Mouse (Mus musculus) kidney, embryonic 16.5 days (tissue): ENCODE measurements around the gene D17H6S53E. TPM values are rescaled to one million over a fixed set of nuclear protein-coding genes. Genes with fewer than 3 reads are reported as not detected.
"Not testable (repeated sequence)": the region's sequence is repeated elsewhere in the genome, so short reads cannot be mapped to it uniquely, and the experiment has no call there.

Experiments
- ATAC-seq: fragments of 200-750 bp; cut with Nextera tagmentation; 2 replicates; pipeline ENCODE4 v1.8.0; 2017; ENCODE audit warnings: moderate TSS enrichment; ENCODE audit not compliant: low FRiP score, low TSS enrichment
- H3K27ac ChIP-seq: fragments of 300-500 bp; sonication (generic); 2 replicates; pipeline ENCODE4 v1.5.1; 2014; ENCODE audit warnings: low read length
- H3K27me3 ChIP-seq: fragments of 300-500 bp; sonication (generic); 2 replicates; pipeline ENCODE4 v1.6.1; 2014; ENCODE audit warnings: low read length, control low read depth, mixed read lengths; ENCODE audit not compliant: insufficient read depth
- H3K36me3 ChIP-seq: fragments of 300-500 bp; sonication (generic); 2 replicates; pipeline ENCODE4 v1.6.1; 2014; ENCODE audit warnings: low read length, control low read depth, mixed read lengths; ENCODE audit not compliant: insufficient read depth
- H3K4me1 ChIP-seq: fragments of 300-500 bp; sonication (generic); 2 replicates; pipeline ENCODE4 v1.6.1; 2014; ENCODE audit warnings: low read length, control low read depth, mixed read lengths; ENCODE audit not compliant: insufficient read depth
- H3K4me2 ChIP-seq: fragments of 300-500 bp; sonication (generic); replicated peaks from 2 replicates; pipeline ENCODE4 v1.6.1; 2014; ENCODE audit warnings: low read depth, low read length
- H3K4me3 ChIP-seq: fragments of 300-500 bp; sonication (generic); 2 replicates; pipeline ENCODE4 v1.5.1; 2014; ENCODE audit warnings: mild to moderate bottlenecking, low read length
- H3K9ac ChIP-seq: fragments of 300-500 bp; sonication (generic); replicated peaks from 2 replicates; pipeline ENCODE4 v1.6.1; 2014; ENCODE audit warnings: low read length
- H3K9me3 ChIP-seq: fragments of 300-500 bp; sonication (generic); 2 replicates; pipeline ENCODE4 v1.6.1; 2016; ENCODE audit warnings: low read length, control low read depth
- WGBS: fragments of 180-500 bp; shearing (Covaris S2); extraction: QIAGEN DNeasy Blood & Tissue Kit; methylation state at CpG from one replicate; pipeline ENCODE4 v1.1.7; 2014; 5-methylcytosine and 5-hydroxymethylcytosine counted together
- polyA plus RNA-seq: library from polyadenylated mRNA; unstranded; fragments of >200 nt; fragmentation: Nextera tagmentation; extraction: Ambion mirVana; gene quantifications from 2 replicates; pipeline ENCODE4 v1.2.1, GENCODE M21; 2015

The D17H6S53E gene
- polyA plus RNA-seq, 1 experiment from 2014 or later = 8.5 TPM

- H3K4me3 ChIP-seq = no peak overlapping the region
- 69% methylated on average over 9 of the region's 9 CpGs for WGBS
- no peaks in the 10 kb centered on the region for H3K4me1 ChIP-seq
- H3K4me2 ChIP-seq = no peak overlapping the region
- no peak overlapping the region for H3K27ac ChIP-seq
- ATAC-seq = no peak
- no peaks in the 10 kb centered on the region for H3K27me3 ChIP-seq
- no peak overlapping the region for H3K9ac ChIP-seq
- H3K9me3 ChIP-seq = no peaks in the 10 kb centered on the region
- peaks cover 24% of the 10 kb centered on the region for H3K36me3 ChIP-seq
These were observed 14.4 kb upstream of the D17H6S53E start for GRCm38 (mm10) chr17:35111774-35112173.

GRCm38 (mm10) chr17:35115046-35116019 lies 10.8 kb upstream of the D17H6S53E start, which contains the start of gene Ly6g5b:
Ly6g5b (minus strand) TSS chr17:35115428.
- H3K9me3 ChIP-seq = no peaks in the 10 kb centered on the region
- no peaks in the 10 kb centered on the region for H3K27me3 ChIP-seq
- ATAC-seq = no peak
- H3K27ac ChIP-seq = no peak within 1 kb of the TSS
- WGBS = 81% methylated on average over 8 of the region's 8 CpGs
- H3K9ac ChIP-seq = no peak within 1 kb of the TSS
- no peak within 1 kb of the TSS for H3K4me2 ChIP-seq
- peaks cover 8% of the 10 kb centered on the region for H3K4me1 ChIP-seq
- no peak within 1 kb of the TSS for H3K4me3 ChIP-seq
- H3K36me3 ChIP-seq = peaks cover 47% of the 10 kb centered on the region

GRCm38 (mm10) chr17:35120745-35121142 lies 5.4 kb upstream of the D17H6S53E start:
- peaks cover 24% of the 10 kb centered on the region for H3K4me1 ChIP-seq
- no peaks in the 10 kb centered on the region for H3K27me3 ChIP-seq
- ATAC-seq = peak; percentile 16
- H3K36me3 ChIP-seq = peaks cover 44% of the 10 kb centered on the region
- H3K9ac ChIP-seq = peak overlapping the region; percentile 97
- peak overlapping the region; percentile 90 for H3K4me2 ChIP-seq
- peak overlapping the region; percentile 96 for H3K4me3 ChIP-seq
- whole genome bisulfite sequencing = under 1% methylated on average over 33 of the region's 33 CpGs
- peak overlapping the region; percentile 81 for H3K27ac ChIP-seq
- no peaks in the 10 kb centered on the region for H3K9me3 ChIP-seq

GRCm38 (mm10) chr17:35121143-35121799 lies 4.9 kb upstream of the D17H6S53E start, which contains the start of gene Gpank1:
Gpank1 (plus strand) TSS chr17:35121455.
- Histone ChIP-seq H3K27ac (peak within 1 kb of the TSS; percentile 85), H3K9ac (peak within 1 kb of the TSS; percentile 97), H3K4me3 (peak within 1 kb of the TSS; percentile 96), H3K4me2 (peak within 1 kb of the TSS; percentile 90), H3K4me1 (peaks cover 26% of the 10 kb centered on the region), H3K9me3 (no peaks in the 10 kb centered on the region), H3K27me3 (no peaks in the 10 kb centered on the region), H3K36me3 (peaks cover 39% of the 10 kb centered on the region)
- peak; percentile 97 for ATAC-seq
- under 1% methylated on average over 50 of the region's 50 CpGs for WGBS

- Histone ChIP-seq H3K36me3 (peaks cover 35% of the 10 kb centered on the region), H3K9me3 (no peaks in the 10 kb centered on the region), H3K9ac (peak within 1 kb of the TSS; percentile 97), H3K4me2 (peak within 1 kb of the TSS; percentile 90), H3K4me1 (peaks cover 30% of the 10 kb centered on the region), H3K4me3 (peak within 1 kb of the TSS; percentile 96), H3K27me3 (no peaks in the 10 kb centered on the region), H3K27ac (peak within 1 kb of the TSS; percentile 85)
- ATAC-seq = no peak; the same call in 1 of the 2 replicates
- 0% methylated on average over 19 of the region's 19 CpGs for WGBS
These were observed 4.3 kb upstream of the D17H6S53E start, which contains the start of gene Csnk2b for GRCm38 (mm10) chr17:35121871-35122303. Csnk2b (minus strand) TSS chr17:35122053.

GRCm38 (mm10) chr17:35123287-35123686 lies 2.9 kb upstream of the D17H6S53E start:
- H3K27ac ChIP-seq, H3K9me3 ChIP-seq, H3K4me3 ChIP-seq, H3K27me3 ChIP-seq, ATAC-seq, H3K9ac ChIP-seq, H3K4me2 ChIP-seq: not testable (repeated sequence)
- 88% methylated on average over 9 of the region's 9 CpGs for WGBS
- Histone ChIP-seq H3K36me3 (peaks cover 25% of the 10 kb centered on the region), H3K4me1 (peaks cover 40% of the 10 kb centered on the region)

GRCm38 (mm10) chr17:35124261-35124896 lies 1.8 kb upstream of the D17H6S53E start:
- H3K9me3 ChIP-seq, H3K27me3 ChIP-seq, H3K27ac ChIP-seq, H3K4me2 ChIP-seq, ATAC-seq, H3K9ac ChIP-seq, H3K4me3 ChIP-seq: not testable (repeated sequence)
- H3K4me1 ChIP-seq = peaks cover 48% of the 10 kb centered on the region
- H3K36me3 ChIP-seq = peaks cover 17% of the 10 kb centered on the region; the same call in 1 of the 2 replicates
- 92% methylated on average over 12 of the region's 12 CpGs for WGBS

- no peaks in the 10 kb centered on the region for H3K9me3 ChIP-seq
- no peaks in the 10 kb centered on the region for H3K27me3 ChIP-seq
- H3K4me1 ChIP-seq = peaks cover 42% of the 10 kb centered on the region
- ATAC-seq = no peak
- H3K4me3 ChIP-seq = no peak overlapping the region
- 87% methylated on average over 1 of the region's 1 CpGs for whole genome bisulfite sequencing
- peak overlapping the region; percentile 76; the same call in 1 of the 2 replicates for H3K9ac ChIP-seq
- H3K4me2 ChIP-seq = peak overlapping the region; percentile 70; the same call in 1 of the 2 replicates
- H3K27ac ChIP-seq = no peak overlapping the region
- H3K36me3 ChIP-seq = peaks cover 12% of the 10 kb centered on the region; the same call in 1 of the 2 replicates
These were observed 1.1 kb upstream of the D17H6S53E start for GRCm38 (mm10) chr17:35125081-35125480.

GRCm38 (mm10) chr17:35125578-35125977 lies 595 bp upstream of the D17H6S53E start:
- H3K4me3 ChIP-seq = peak overlapping the region; percentile 60
- peaks cover 12% of the 10 kb centered on the region; the same call in 1 of the 2 replicates for H3K36me3 ChIP-seq
- ATAC-seq = no peak
- peak overlapping the region; percentile 76 for H3K9ac ChIP-seq
- H3K27me3 ChIP-seq = no peaks in the 10 kb centered on the region
- H3K4me1 ChIP-seq = peaks cover 37% of the 10 kb centered on the region
- H3K4me2 ChIP-seq = peak overlapping the region; percentile 70
- peak overlapping the region; percentile 78 for H3K27ac ChIP-seq
- no peaks in the 10 kb centered on the region for H3K9me3 ChIP-seq
- WGBS = 34% methylated on average over 6 of the region's 6 CpGs
